ENCODE assay signal across 37 mouse cellular contexts in genomic region chr14:32822812-32823211, GRCm38 (mm10). TPM values are rescaled to one million over a fixed set of nuclear protein-coding genes. Genes with fewer than 3 reads are reported as not detected.
"Had no signal": no experiment of that assay in that cellular context is flagged by ENCODE, and none has a peak within 500 bp of the region (broad histone marks: within the 10 kb centered on the region; RNA-seq: fewer than 3 reads in every experiment).

No protein-coding gene starts in this region.

- H3K27me3 ChIP-seq: heart, embryonic 12.5 days; heart, embryonic 13.5 days; heart, embryonic 15.5 days; hindbrain, embryonic 12.5 days; hindbrain, embryonic 13.5 days; hindbrain, embryonic 15.5 days; intestine, embryonic 15.5 days had no signal

- H3K4me3 ChIP-seq: heart, embryonic 12.5 days; heart, embryonic 13.5 days; heart, embryonic 15.5 days; hindbrain, embryonic 10.5 days; hindbrain, embryonic 12.5 days; hindbrain, embryonic 13.5 days; hindbrain, embryonic 15.5 days; intestine, embryonic 15.5 days; kidney, embryonic 15.5 days; layer of hippocampus, adult 2 months; left cerebral cortex, adult 2 months had no signal

- H3K4me2 ChIP-seq: heart, embryonic 11.5 days; heart, embryonic 12.5 days; heart, embryonic 13.5 days; heart, embryonic 15.5 days; hindbrain, embryonic 12.5 days; hindbrain, embryonic 13.5 days; hindbrain, embryonic 14.5 days; hindbrain, embryonic 15.5 days; intestine, embryonic 15.5 days; kidney, embryonic 15.5 days had no signal

- H3K27ac ChIP-seq: heart, embryonic 13.5 days; heart, embryonic 15.5 days; hindbrain, embryonic 10.5 days; hindbrain, embryonic 12.5 days; hindbrain, embryonic 13.5 days; hindbrain, embryonic 14.5 days; hindbrain, embryonic 15.5 days; hindbrain, postnatal 0 days; intestine, embryonic 15.5 days; kidney, embryonic 15.5 days; kidney, postnatal 0 days; layer of hippocampus, adult 2 months; left cerebral cortex, adult 2 months had no signal

- H3K36me3 ChIP-seq: heart, embryonic 12.5 days; heart, embryonic 13.5 days; heart, embryonic 15.5 days; hindbrain, embryonic 10.5 days; hindbrain, embryonic 12.5 days; hindbrain, embryonic 13.5 days; hindbrain, embryonic 15.5 days; intestine, embryonic 15.5 days; kidney, embryonic 15.5 days had no signal

- H3K9ac ChIP-seq: heart, embryonic 12.5 days; heart, embryonic 13.5 days; heart, embryonic 15.5 days; hindbrain, embryonic 12.5 days; hindbrain, embryonic 13.5 days; hindbrain, embryonic 14.5 days; hindbrain, embryonic 15.5 days; intestine, embryonic 15.5 days; kidney, embryonic 15.5 days had no signal

- DNase-seq: heart, postnatal 10 days; heart, postnatal 14 days; heart, postnatal 36 days; heart, postnatal 4 days; kidney, adult 11 months; kidney, adult 18-20 months; kidney, adult 2 months; kidney, adult 8-10 months; kidney, adult 9 months; kidney, postnatal 10 days; kidney, postnatal 14 days; kidney, postnatal 25 days; kidney, postnatal 36 days; kidney, postnatal 4 days; layer of hippocampus, adult 9-11 months; layer of hippocampus, postnatal 36 days had no signal

- H3K9me3 ChIP-seq: heart, embryonic 12.5 days; heart, embryonic 13.5 days; heart, embryonic 15.5 days; hindbrain, embryonic 10.5 days; hindbrain, embryonic 12.5 days; hindbrain, embryonic 13.5 days; hindbrain, embryonic 15.5 days; intestine, embryonic 15.5 days; kidney, embryonic 15.5 days had no signal

- ATAC-seq: hindbrain, embryonic 16.5 days; hindbrain, postnatal 0 days; inflammation-experienced regulatory T-cells, adult 6 months; intestine, embryonic 15.5 days; intestine, postnatal 0 days had no signal

RNA-seq across cellular contexts. Expression of gene Fam170b, which starts 10.9 kb away (rescaled TPM):
- polyA plus RNA-seq: heart, embryonic 11.5 days; heart, embryonic 16.5 days; hindbrain, embryonic 10.5 days; hindbrain, embryonic 11.5 days; hindbrain, embryonic 12.5 days; hindbrain, embryonic 13.5 days; hindbrain, embryonic 14.5 days; hindbrain, embryonic 16.5 days; hindbrain, postnatal 0 days; inflammation-experienced regulatory T-cells, adult 6 months; intestine, postnatal 0 days; kidney, adult 2 months; large intestine, adult 2 months had no signal

RNA-seq across cellular contexts. Expression of gene Vstm4, which starts 33.7 kb away (rescaled TPM):
- polyA plus RNA-seq: inflammation-experienced regulatory T-cells, adult 6 months had no signal
